Mouse (Mus musculus) kidney, adult 2 months (tissue): ENCODE measurements around the gene Usp33.

ENCODE experiments used
- CTCF ChIP-seq: fragments of 200-500 bp; conservative IDR thresholded peaks from 2 replicates; pipeline ENCODE4 v1.5.1; 2011; ENCODE audit warnings: low read depth, mild to moderate bottlenecking, control low read depth, low read length, moderate library complexity, mixed read lengths; ENCODE audit not compliant: insufficient read depth, insufficient read length
- POLR2A ChIP-seq: fragments of 200-500 bp; IDR thresholded peaks from one replicate; pipeline ENCODE4 v1.6.1; 2011; ENCODE audit warnings: low read depth, low read length, control low read depth

DNA sequence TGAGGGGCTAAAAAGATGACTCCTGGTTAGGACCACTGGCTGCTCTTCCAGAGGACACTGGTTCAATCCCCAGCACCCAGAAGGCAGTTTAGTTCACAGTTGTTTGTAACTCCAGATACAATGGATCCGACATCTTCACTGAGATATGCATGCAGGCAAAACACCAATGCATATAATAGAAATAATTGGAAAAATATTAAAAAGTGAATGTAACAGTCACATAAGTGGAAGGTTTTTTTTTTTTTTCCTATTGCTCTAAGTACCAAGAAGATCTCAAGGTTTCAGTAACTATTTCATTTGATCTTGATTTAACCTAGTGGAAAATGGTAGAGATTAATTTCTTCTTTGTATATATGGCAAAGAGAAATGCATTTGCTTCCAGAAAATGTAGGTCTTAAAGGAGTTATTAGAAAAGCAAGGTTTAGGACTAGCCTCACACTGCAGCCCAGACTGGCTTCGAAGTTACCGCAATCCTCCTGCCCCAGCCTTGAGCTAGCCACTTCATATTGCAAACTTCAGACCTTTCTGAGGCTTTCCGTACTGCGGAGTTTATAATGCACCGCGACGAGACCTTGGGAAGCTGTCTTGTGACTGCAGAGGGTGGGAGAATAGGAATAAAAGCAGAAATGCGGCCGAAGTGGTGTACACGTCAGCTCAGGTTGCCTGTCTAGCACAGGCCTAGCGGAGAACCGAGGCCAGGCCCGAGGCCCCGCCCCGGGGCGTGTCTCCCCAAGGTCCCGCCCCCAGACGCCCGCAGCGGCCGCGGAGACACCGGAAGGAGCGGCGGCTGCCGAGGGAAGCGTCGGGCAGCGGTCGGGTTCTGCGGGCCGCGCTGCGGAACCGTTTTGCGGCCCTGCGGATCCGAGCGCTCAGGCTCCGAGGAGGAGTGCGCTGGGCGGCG is at the start of gene Usp33:
- no peak for TF ChIP-seq CTCF
- peak; percentile 61 for TF ChIP-seq POLR2A
